Mouse (Mus musculus) intestine, embryonic 15.5 days (tissue): ENCODE results near the gene Gm11567. TPM values are rescaled to one million over a fixed set of nuclear protein-coding genes. Genes with fewer than 3 reads are reported as not detected.

Source experiments
- polyA plus RNA-seq: library from polyadenylated mRNA; unstranded; fragments of >200 nt; fragmentation: Nextera tagmentation; extraction: Ambion mirVana; gene quantifications from 2 replicates; pipeline ENCODE4 v1.2.1, GENCODE M21; 2015

Gene Gm11567
- polyA plus RNA-seq, 1 experiment from 2014 or later = not detected

Other genes with a start within 250 kb of the Gm11567 start
- not detected in 2 replicates for gene Krtap4-2, start 244.1 kb upstream of the Gm11567 start, polyA plus RNA-seq
- gene Krtap4-7, start 235.1 kb upstream of the Gm11567 start, polyA plus RNA-seq = not detected in 2 replicates
- not detected in 2 replicates for gene Gm11555, start 229.0 kb upstream of the Gm11567 start, polyA plus RNA-seq
- gene Gm11563, start 220.2 kb upstream of the Gm11567 start, polyA plus RNA-seq = not detected in 2 replicates
- gene Krtap4-6, start 213.2 kb upstream of the Gm11567 start, polyA plus RNA-seq = not detected in 2 replicates
- gene Gm14190, start 188.4 kb upstream of the Gm11567 start, polyA plus RNA-seq = not detected in 2 replicates
- gene Gm14180, start 144.9 kb upstream of the Gm11567 start, polyA plus RNA-seq = not detected in 2 replicates
- gene Gm11595, start 106.3 kb upstream of the Gm11567 start, polyA plus RNA-seq = not detected in 2 replicates
- gene Krtap4-8, start 98.5 kb upstream of the Gm11567 start, polyA plus RNA-seq = not detected in 2 replicates
- not detected in 2 replicates for gene Krtap4-9, start 94.0 kb upstream of the Gm11567 start, polyA plus RNA-seq
- not detected in 2 replicates for gene Gm11596, start 85.7 kb upstream of the Gm11567 start, polyA plus RNA-seq
- not detected in 2 replicates for gene Gm11569, start 80.3 kb upstream of the Gm11567 start, polyA plus RNA-seq
- gene Gm11554, start 74.7 kb upstream of the Gm11567 start, polyA plus RNA-seq = not detected in 2 replicates
- not detected in 2 replicates for gene Krtap4-13, start 69.3 kb upstream of the Gm11567 start, polyA plus RNA-seq
- not detected in 2 replicates for gene Gm11564, start 63.5 kb upstream of the Gm11567 start, polyA plus RNA-seq
- gene 2300003K06Rik, start 41.1 kb upstream of the Gm11567 start, polyA plus RNA-seq = not detected in 2 replicates
- gene Krtap4-16, start 27.6 kb upstream of the Gm11567 start, polyA plus RNA-seq = not detected in 2 replicates
- gene Gm11568, start 21.3 kb upstream of the Gm11567 start, polyA plus RNA-seq = not detected in 2 replicates
- not detected in 2 replicates for gene Gm11559, start 14.7 kb upstream of the Gm11567 start, polyA plus RNA-seq
- gene Krtap9-1, start 5.8 kb upstream of the Gm11567 start, polyA plus RNA-seq = not detected in 2 replicates
- not detected in 2 replicates for gene Krtap31-1, start 28.7 kb downstream of the Gm11567 start, polyA plus RNA-seq
- gene Gm11565, start 35.6 kb downstream of the Gm11567 start, polyA plus RNA-seq = not detected in 2 replicates
- gene Krtap31-2, start 57.1 kb downstream of the Gm11567 start, polyA plus RNA-seq = not detected in 2 replicates
- not detected in 2 replicates for gene Krtap9-5, start 69.3 kb downstream of the Gm11567 start, polyA plus RNA-seq
- not detected in 2 replicates for gene Krtap29-1, start 99.9 kb downstream of the Gm11567 start, polyA plus RNA-seq
- not detected in 2 replicates for gene Krtap16-1, start 107.4 kb downstream of the Gm11567 start, polyA plus RNA-seq
- 0.26 TPM in 1 of 2 replicates, not detected in the other for gene Krtap17-1, start 114.8 kb downstream of the Gm11567 start, polyA plus RNA-seq
- gene Krt33a, start 137.0 kb downstream of the Gm11567 start, polyA plus RNA-seq = not detected in 2 replicates
- 0.09 TPM in 1 of 2 replicates, not detected in the other for gene Krt33b, start 150.7 kb downstream of the Gm11567 start, polyA plus RNA-seq
- gene Krt34, start 162.4 kb downstream of the Gm11567 start, polyA plus RNA-seq = not detected in 2 replicates
- gene Krt31, start 171.4 kb downstream of the Gm11567 start, polyA plus RNA-seq = not detected in 2 replicates
- 0.11 TPM in 1 of 2 replicates, not detected in the other for gene Krt32, start 209.0 kb downstream of the Gm11567 start, polyA plus RNA-seq
- not detected in 2 replicates for gene Krt35, start 217.1 kb downstream of the Gm11567 start, polyA plus RNA-seq
- gene Krt36, start 226.4 kb downstream of the Gm11567 start, polyA plus RNA-seq = not detected in 2 replicates
- gene Krt13, start 242.4 kb downstream of the Gm11567 start, polyA plus RNA-seq = 0.50 and 0.58 TPM in 2 replicates